In genomic region chrX:144075241-144075640, GRCm38 (mm10) we compare ENCODE assay signal across 15 mouse cellular contexts.
"Had no signal": no experiment of that assay in that cellular context is flagged by ENCODE, and none has a peak within 500 bp of the region (broad histone marks: within the 10 kb centered on the region; RNA-seq: fewer than 3 reads in every experiment).

No protein-coding gene starts in this region.

- H3K4me3 ChIP-seq: layer of hippocampus, adult 2 months; limb, embryonic 13.5 days; liver, embryonic 15.5 days; megakaryocyte, embryonic 14.5 days; midbrain, embryonic 15.5 days; neural tube, embryonic 12.5 days; stomach, embryonic 15.5 days had no signal

- H3K36me3 ChIP-seq: limb, embryonic 13.5 days; liver, embryonic 15.5 days; midbrain, embryonic 15.5 days; neural tube, embryonic 12.5 days; stomach, embryonic 15.5 days had no signal

- ATAC-seq: hindbrain, postnatal 0 days; midbrain, embryonic 15.5 days had no signal

- H3K4me2 ChIP-seq: limb, embryonic 13.5 days; liver, embryonic 11.5 days; liver, embryonic 15.5 days; midbrain, embryonic 11.5 days; midbrain, embryonic 15.5 days; neural tube, embryonic 12.5 days; stomach, embryonic 15.5 days had no signal

- H3K4me1 ChIP-seq: limb, embryonic 13.5 days; liver, embryonic 15.5 days; megakaryocyte, embryonic 14.5 days; midbrain, embryonic 15.5 days; neural tube, embryonic 12.5 days; stomach, embryonic 15.5 days had no signal

- H3K27ac ChIP-seq: hindbrain, postnatal 0 days; layer of hippocampus, adult 2 months; limb, embryonic 13.5 days; liver, embryonic 15.5 days; macrophage; midbrain, embryonic 15.5 days; neural tube, embryonic 12.5 days; stomach, embryonic 15.5 days had no signal

- H3K9me3 ChIP-seq: limb, embryonic 13.5 days; liver, embryonic 15.5 days; midbrain, embryonic 15.5 days; neural tube, embryonic 12.5 days; stomach, embryonic 15.5 days had no signal

- H3K27me3 ChIP-seq: limb, embryonic 13.5 days; liver, embryonic 15.5 days; midbrain, embryonic 15.5 days; neural tube, embryonic 12.5 days; stomach, embryonic 15.5 days had no signal

- DNase-seq: lung, adult 2 months; lung, postnatal 14 days; right cerebral cortex, postnatal 14 days; thymus, adult 2 months had no signal

- H3K9ac ChIP-seq: limb, embryonic 13.5 days; liver, embryonic 15.5 days; midbrain, embryonic 15.5 days; neural tube, embryonic 12.5 days; stomach, embryonic 15.5 days had no signal
